Comparison of ENCODE assay signal across 9 mouse cellular contexts in the genomic region with DNA sequence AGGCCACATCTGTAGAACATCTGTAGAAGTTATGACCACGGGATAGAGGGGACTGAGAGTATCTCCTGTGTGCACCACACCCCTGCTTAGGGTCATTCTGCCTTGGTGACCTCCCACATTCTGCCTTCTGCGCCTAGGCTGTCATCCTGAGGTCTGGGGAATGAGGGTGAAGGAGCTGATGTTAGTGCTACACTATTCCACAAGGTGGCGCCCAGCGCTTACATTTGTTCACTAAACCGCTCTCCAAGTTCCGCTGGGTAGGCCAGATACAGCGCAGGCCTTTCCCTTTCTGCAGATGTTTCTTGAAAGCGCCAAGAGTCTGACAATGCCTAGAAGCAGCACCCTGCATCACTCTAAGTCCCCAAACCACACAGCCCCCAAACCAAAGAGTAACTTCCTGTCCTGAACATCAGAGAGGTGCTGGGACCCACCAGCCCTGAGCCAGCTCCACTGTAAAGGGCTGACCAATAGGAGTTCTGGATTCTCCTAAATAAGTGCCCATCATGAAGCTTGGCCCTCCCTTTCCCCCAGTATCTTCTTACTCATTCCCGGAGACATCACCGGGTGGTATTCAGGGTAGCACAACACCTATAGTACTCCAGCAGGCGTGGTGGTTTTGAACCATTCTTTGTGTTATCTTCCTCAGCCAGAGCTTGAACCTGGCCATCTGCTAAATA. TPM values are rescaled to one million over a fixed set of nuclear protein-coding genes. Genes with fewer than 3 reads are reported as not detected.
DNase-seq lines count a peak whose midpoint lies in the region; ATAC-seq and TF ChIP-seq lines count a peak whose summit lies in the region.
"Had no signal": no experiment of that assay in that cellular context is flagged by ENCODE, and none has a peak within 500 bp of the region (broad histone marks: within the 10 kb centered on the region; RNA-seq: fewer than 3 reads in every experiment).

No protein-coding gene starts in this region.

- H3K9ac ChIP-seq in forebrain, embryonic 15.5 days (replicated peaks): no peak overlapping the region

- no peaks in the 10 kb centered on the region for H3K9me3 ChIP-seq in forebrain, embryonic 15.5 days
- H3K9me3 ChIP-seq: megakaryocyte, embryonic 14.5 days had no signal

- H3K4me1 ChIP-seq in forebrain, embryonic 15.5 days: no peaks in the 10 kb centered on the region
- H3K4me1 ChIP-seq in lung, adult 2 months (ENCODE audit: control insufficient read depth, insufficient read depth, low read length): no peaks in the 10 kb centered on the region
- H3K4me1 ChIP-seq: megakaryocyte, embryonic 14.5 days had no signal

- no peaks in the 10 kb centered on the region for H3K27me3 ChIP-seq in forebrain, embryonic 15.5 days

- intact Hi-C loops in heart, postnatal 36 days (cut with DNase I): loop anchor here (1.0 to 5.0 kb wide), 7 partner anchors 24 to 472 kb away; no protein-coding TSS in a partner anchor

- peak; percentile 16 for DNase-seq in MEL-GATA-1-ER (ENCODE audit: extremely low read depth, low read depth)
- DNase-seq in cerebellum, adult 11 months: peak; percentile 46
- DNase-seq in heart, postnatal 36 days: peak; percentile 72 to 75
- DNase-seq in layer of hippocampus, adult 11-12 months (ENCODE audit: low spot score): peak; percentile 69
- peak; percentile 57 for DNase-seq in lung, adult 2 months
- DNase-seq in ovary, postnatal 10 days (ENCODE audit: low spot score): peak; percentile 38
- DNase-seq in thymus, postnatal 4 days: peak; percentile 74

- ATAC-seq in forebrain, embryonic 15.5 days (replicated peaks): peak; percentile 81

- H3K4me2 ChIP-seq in forebrain, embryonic 15.5 days (replicated peaks): no peak overlapping the region

- TF ChIP-seq CTCF in lung, adult 2 months (IDR thresholded peaks at IDR 0.05; ENCODE audit: insufficient read depth, low read length): peak; percentile 89

- H3K4me3 ChIP-seq in forebrain, embryonic 15.5 days: no peak overlapping the region
- H3K4me3 ChIP-seq in lung, adult 2 months (replicated peaks; ENCODE audit: extremely low read depth, low read depth, low read length): no peak overlapping the region
- H3K4me3 ChIP-seq: megakaryocyte, embryonic 14.5 days had no signal

- no peak overlapping the region for H3K27ac ChIP-seq in forebrain, embryonic 15.5 days (replicated peaks)

- WGBS in forebrain, embryonic 15.5 days: 10% methylated on average over 11 of the region's 11 CpGs
- 16% methylated on average over 11 of the region's 11 CpGs for WGBS in lung, adult 2 months

- TF ChIP-seq POLR2A in lung, adult 2 months (IDR thresholded peaks at IDR 0.05; ENCODE audit: borderline replicate concordance, extremely low read depth, low read depth, low read length): no peak

- H3K36me3 ChIP-seq in forebrain, embryonic 15.5 days: no peaks in the 10 kb centered on the region

RNA-seq across cellular contexts. Expression of gene Anxa8, which starts 5.3 kb away (rescaled TPM):
- polyA plus RNA-seq in forebrain, embryonic 15.5 days (2015; fragmentation: Nextera tagmentation; extraction: Ambion mirVana): not detected in 2 replicates
- total RNA-seq in heart, postnatal 36 days (2021): 1 to 10 TPM; 2.6 to 3.7 TPM
- polyA plus RNA-seq in lung, adult 2 months (2012; rRNA removed): 13.1 and 21.8 TPM in 2 replicates

RNA-seq across cellular contexts. Expression of gene A630023A22Rik, which starts 22.1 kb away (rescaled TPM):
- polyA plus RNA-seq in forebrain, embryonic 15.5 days (2015; fragmentation: Nextera tagmentation; extraction: Ambion mirVana): not detected in 2 replicates
- total RNA-seq in heart, postnatal 36 days (2021): not detected
- not detected in 2 replicates for polyA plus RNA-seq in lung, adult 2 months (2012; rRNA removed)

RNA-seq across cellular contexts. Expression of gene Antxrl, which starts 28.0 kb away (rescaled TPM):
- polyA plus RNA-seq in forebrain, embryonic 15.5 days (2015; fragmentation: Nextera tagmentation; extraction: Ambion mirVana): not detected in 2 replicates
- not detected for total RNA-seq in heart, postnatal 36 days (2021)
- not detected in 2 replicates for polyA plus RNA-seq in lung, adult 2 months (2012; rRNA removed)

Comparison
In these comparisons a context has a peak if more than half of its experiments do, and no peak if none do; other contexts are left out.
1. DNase-seq: peak in every context shown above with its lines; median percentile 74 in thymus, postnatal 4 days; 74 in heart, postnatal 36 days; 69 in layer of hippocampus, adult 11-12 months; 57 in lung, adult 2 months; 46 in cerebellum, adult 11 months; 38 in ovary, postnatal 10 days; 16 in MEL-GATA-1-ER.
2. RNA of gene Anxa8, which starts 5.3 kb away (polyA plus RNA-seq): 13.1 to 21.8 TPM in lung, adult 2 months; not detected in forebrain, embryonic 15.5 days; every median in the first group is over 10 times any median in the second.